Mouse (Mus musculus) MEL (cell line): Measurements from ENCODE around the gene Meioc. TPM values are rescaled to one million over a fixed set of nuclear protein-coding genes. Genes with fewer than 3 reads are reported as not detected.

Experiments used
- DNase-seq: peaks from one replicate; pipeline ENCODE4 v3.0.0; 2011; ENCODE audit warnings: low read depth, low spot score
- H3K27ac ChIP-seq: 2 replicates; pipeline ENCODE4 v1.5.1; 2012; ENCODE audit warnings: low read depth, mild to moderate bottlenecking, control low read depth, low read length, moderate library complexity; ENCODE audit not compliant: control insufficient read depth
- H3K27me3 ChIP-seq, 2 experiments: fragments of 150-350 bp in 1 of 2; sonication (generic) in 1 of 2; 2 replicates each; pipeline ENCODE4 v1.6.1; 2012; ENCODE audit warnings: low read length in 2 of 2, mild to moderate bottlenecking in 2 of 2, improper control_type of control experiment in 1 of 2, moderate library complexity in 1 of 2; ENCODE audit not compliant: insufficient read depth in 2 of 2, control insufficient read depth in 1 of 2
- H3K36me3 ChIP-seq, 2 experiments: 2 replicates each; pipeline ENCODE4 v1.6.1; 2012 to 2014; ENCODE audit warnings: low read length in 2 of 2, improper control_type of control experiment in 1 of 2, inconsistent platforms in 1 of 2, mild to moderate bottlenecking in 1 of 2; ENCODE audit not compliant: insufficient read depth in 2 of 2, control insufficient read depth in 1 of 2
- H3K4me1 ChIP-seq, 2 experiments: fragments of 150-350 bp in 1 of 2; sonication (generic) in 1 of 2; 2 replicates each; pipeline ENCODE4 v1.6.1; 2012; ENCODE audit warnings: low read length in 2 of 2, improper control_type of control experiment in 1 of 2, mild to moderate bottlenecking in 1 of 2; ENCODE audit not compliant: insufficient read depth in 2 of 2, control insufficient read depth in 1 of 2
- H3K4me3 ChIP-seq, 2 experiments: fragments of 150-350 bp in 1 of 2; sonication (generic) in 1 of 2; 2 replicates each; pipeline ENCODE4 v1.5.1; 2012; ENCODE audit warnings: low read depth in 2 of 2, low read length in 2 of 2, mild to moderate bottlenecking in 2 of 2, moderate library complexity in 2 of 2, control low read depth in 1 of 2, improper control_type of control experiment in 1 of 2; ENCODE audit not compliant: control insufficient read depth in 1 of 2, insufficient read depth in 1 of 2
- H3K79me2 ChIP-seq: 2 replicates; pipeline ENCODE4 v1.6.1; 2012; ENCODE audit warnings: mild to moderate bottlenecking, low read length, moderate library complexity; ENCODE audit not compliant: control insufficient read depth, poor library complexity, insufficient read depth
- H3K9ac ChIP-seq: 2 replicates; pipeline ENCODE4 v1.6.1; 2012; ENCODE audit warnings: low read depth, mild to moderate bottlenecking, control low read depth, low read length, moderate library complexity; ENCODE audit not compliant: control insufficient read depth, poor library complexity, severe bottlenecking
- H3K9me3 ChIP-seq: fragments of 150-350 bp; sonication (generic); replicated peaks from 2 replicates; pipeline ENCODE4 v1.6.1; 2012; ENCODE audit warnings: mild to moderate bottlenecking, low read length, improper control_type of control experiment, moderate library complexity; ENCODE audit not compliant: insufficient read depth
- BHLHE40 ChIP-seq: IDR thresholded peaks from 2 replicates; pipeline ENCODE4 v1.6.1; 2012; ENCODE audit warnings: low read depth, mild to moderate bottlenecking, inconsistent platforms, low read length, improper control_type of control experiment, borderline replicate concordance
- CHD1 ChIP-seq: IDR thresholded peaks from 2 replicates; pipeline ENCODE4 v1.6.1; 2012; ENCODE audit warnings: low read depth, mild to moderate bottlenecking, inconsistent platforms, low read length, improper control_type of control experiment
- CHD2 ChIP-seq: IDR thresholded peaks from 2 replicates; pipeline ENCODE4 v1.6.1; 2011; ENCODE audit warnings: low read length, improper control_type of control experiment
- CTCF ChIP-seq, 3 experiments: IDR thresholded peaks in 2 of 3; conservative IDR thresholded peaks in 1 of 3; 2 replicates each; pipeline ENCODE4 v1.5.1; 2011 to 2012; ENCODE audit warnings: low read length in 3 of 3, low read depth in 2 of 3, mild to moderate bottlenecking in 2 of 3, improper control_type of control experiment in 1 of 3, inconsistent platforms in 1 of 3, mixed read lengths in 1 of 3, moderate library complexity in 1 of 3; ENCODE audit not compliant: control insufficient read depth in 1 of 3, insufficient read depth in 1 of 3, poor library complexity in 1 of 3, severe bottlenecking in 1 of 3
- E2F4 ChIP-seq: IDR thresholded peaks from 2 replicates; pipeline ENCODE4 v1.6.1; 2011; ENCODE audit warnings: low read depth, low read length, improper control_type of control experiment, borderline replicate concordance
- EP300 ChIP-seq, 2 experiments: IDR thresholded peaks; 2 replicates each; pipeline ENCODE4 v1.6.1; 2011; ENCODE audit warnings: improper control_type of control experiment in 2 of 2, low read length in 2 of 2, low read depth in 1 of 2, mild to moderate bottlenecking in 1 of 2
- GABPA ChIP-seq: IDR thresholded peaks from 2 replicates; pipeline ENCODE4 v1.6.1; 2012; ENCODE audit warnings: low read depth, mild to moderate bottlenecking, inconsistent platforms, low read length, improper control_type of control experiment, moderate library complexity
- HCFC1 ChIP-seq: IDR thresholded peaks from 2 replicates; pipeline ENCODE4 v1.6.1; 2012; ENCODE audit warnings: low read depth, mild to moderate bottlenecking, inconsistent platforms, low read length, improper control_type of control experiment, moderate library complexity
- JUND ChIP-seq: IDR thresholded peaks from 2 replicates; pipeline ENCODE4 v1.6.1; 2011; ENCODE audit warnings: low read depth, mild to moderate bottlenecking, improper control_type of control experiment, low read length
- KAT2A ChIP-seq: conservative IDR thresholded peaks from 2 replicates; pipeline ENCODE4 v1.6.1; 2012; ENCODE audit warnings: low read depth, low read length, improper control_type of control experiment, inconsistent platforms
- MAX ChIP-seq: IDR thresholded peaks from 2 replicates; pipeline ENCODE4 v1.6.1; 2011; ENCODE audit warnings: low read length, improper control_type of control experiment
- MEF2A ChIP-seq: IDR thresholded peaks from 2 replicates; pipeline ENCODE4 v1.6.1; 2014; ENCODE audit warnings: low read depth, mild to moderate bottlenecking, inconsistent platforms, low read length, improper control_type of control experiment; ENCODE audit not compliant: poor library complexity, insufficient replicate concordance, severe bottlenecking; ENCODE audit errors: extremely low read depth
- MXI1 ChIP-seq: IDR thresholded peaks from 2 replicates; pipeline ENCODE4 v1.6.1; 2011; ENCODE audit warnings: mild to moderate bottlenecking, low read depth, low read length, improper control_type of control experiment
- MYB ChIP-seq: IDR thresholded peaks from 2 replicates; pipeline ENCODE4 v1.6.1; 2011; ENCODE audit warnings: mild to moderate bottlenecking, low read depth, low read length, improper control_type of control experiment
- MYC ChIP-seq: IDR thresholded peaks from 2 replicates; pipeline ENCODE4 v1.6.1; 2011; ENCODE audit warnings: low read depth, mild to moderate bottlenecking, low read length, improper control_type of control experiment, moderate library complexity
- NELFE ChIP-seq: IDR thresholded peaks from 2 replicates; pipeline ENCODE4 v1.6.1; 2011; ENCODE audit warnings: low read depth, low read length, improper control_type of control experiment
- POLR2AphosphoS2 ChIP-seq: IDR thresholded peaks from 2 replicates; pipeline ENCODE4 v1.6.1; 2011; ENCODE audit warnings: low read length, improper control_type of control experiment
- POLR2AphosphoS5 ChIP-seq: IDR thresholded peaks from 2 replicates; pipeline ENCODE4 v1.6.1; 2012; ENCODE audit warnings: low read depth, borderline replicate concordance, mild to moderate bottlenecking, inconsistent platforms, low read length, moderate library complexity, mixed read lengths
- RAD21 ChIP-seq: IDR thresholded peaks from 2 replicates; pipeline ENCODE4 v1.6.1; 2011; ENCODE audit warnings: mild to moderate bottlenecking, low read depth, low read length, improper control_type of control experiment
- RCOR1 ChIP-seq: IDR thresholded peaks from 2 replicates; pipeline ENCODE4 v1.6.1; 2012; ENCODE audit warnings: low read depth, mild to moderate bottlenecking, inconsistent platforms, low read length, improper control_type of control experiment
- SIN3A ChIP-seq: IDR thresholded peaks from 2 replicates; pipeline ENCODE4 v1.6.1; 2012; ENCODE audit warnings: low read length, improper control_type of control experiment, inconsistent platforms
- SMC3 ChIP-seq: IDR thresholded peaks from 2 replicates; pipeline ENCODE4 v1.6.1; 2011; ENCODE audit warnings: low read depth, low read length, improper control_type of control experiment
- TAL1 ChIP-seq: IDR thresholded peaks from 2 replicates; pipeline ENCODE4 v1.6.1; 2012; ENCODE audit warnings: mild to moderate bottlenecking, inconsistent platforms, low read length, moderate library complexity, mixed read lengths
- TBP ChIP-seq: IDR thresholded peaks from 2 replicates; pipeline ENCODE4 v1.8.0; 2011; ENCODE audit warnings: low read depth, low read length, improper control_type of control experiment
- TCF12 ChIP-seq: IDR thresholded peaks from 2 replicates; pipeline ENCODE4 v1.6.1; 2014; ENCODE audit warnings: low read depth, mild to moderate bottlenecking, inconsistent platforms, low read length, improper control_type of control experiment, moderate library complexity
- USF1 ChIP-seq: IDR thresholded peaks from 2 replicates; pipeline ENCODE4 v1.6.1; 2014; ENCODE audit warnings: low read depth, mild to moderate bottlenecking, inconsistent platforms, low read length, improper control_type of control experiment, moderate library complexity
- USF2 ChIP-seq, 2 experiments: IDR thresholded peaks; 2 replicates each; pipeline ENCODE4 v1.6.1; 2011 to 2012; ENCODE audit warnings: improper control_type of control experiment in 2 of 2, low read length in 2 of 2, borderline replicate concordance in 1 of 2, inconsistent platforms in 1 of 2, low read depth in 1 of 2, mild to moderate bottlenecking in 1 of 2; ENCODE audit not compliant: insufficient read depth in 1 of 2
- ZC3H11A ChIP-seq: IDR thresholded peaks from 2 replicates; pipeline ENCODE4 v1.6.1; 2012; ENCODE audit warnings: low read depth, mild to moderate bottlenecking, inconsistent platforms, low read length, improper control_type of control experiment
- ZKSCAN1 ChIP-seq: IDR thresholded peaks from 2 replicates; pipeline ENCODE4 v1.6.1; 2012; ENCODE audit warnings: low read depth, mild to moderate bottlenecking, inconsistent platforms, low read length, improper control_type of control experiment, moderate library complexity
- polyA plus RNA-seq, 2 experiments: library from polyadenylated mRNA; stranded (reverse) in 1 of 2; unstranded in 1 of 2; fragments of >175 nt in 1 of 2; fragments of >200 nt in 1 of 2; gene quantifications; 2 replicates each; pipeline versions ENCODE4 v1.2.1 to v1.2.4; 2012; ENCODE audit warnings: low replicate concordance in 2 of 2, low read depth in 1 of 2; ENCODE audit not compliant: insufficient read length in 2 of 2, insufficient read depth in 1 of 2, missing spikeins in 1 of 2
- total RNA-seq: library from RNA; depleted of rRNA; stranded (reverse); fragments of 300-350 nt; gene quantifications from 2 replicates; pipeline ENCODE4 v1.2.3, GENCODE M21; 2012

Gene Meioc
- total and polyA plus RNA-seq, 3 experiments = 0.06 TPM; not detected in 2

GRCm38 (mm10) chr11:102636887-102637286, 26.6 kb upstream of the Meioc start:
- Histone ChIP-seq H3K4me3 (no peak overlapping the region), H3K27me3 (peaks cover 6 to 15% of the 10 kb centered on the region in 2 experiments), H3K27ac (no peak overlapping the region), H3K9me3 (no peaks in the 10 kb centered on the region), H3K79me2 (no peaks in the 10 kb centered on the region), H3K36me3 (no peaks in the 10 kb centered on the region), H3K9ac (no peak overlapping the region), H3K4me1 (no peaks in the 10 kb centered on the region)
- TF ChIP-seq CHD2 = no peak
- no peak for TF ChIP-seq ZKSCAN1
- TF ChIP-seq POLR2AphosphoS2 = no peak
- TF ChIP-seq TBP = no peak
- no peak for TF ChIP-seq USF1
- no peak for TF ChIP-seq MAX
- no peak for TF ChIP-seq TAL1
- TF ChIP-seq RCOR1 = no peak
- TF ChIP-seq USF2 (IDR thresholded peaks at IDR 0.05; ENCODE audit: borderline replicate concordance in 1 of 2, insufficient read depth in 1 of 2, low read depth in 1 of 2, low read length in 2 of 2) = no peak
- TF ChIP-seq ZC3H11A = no peak
- no peak for TF ChIP-seq JUND
- TF ChIP-seq MYC = no peak
- no peak for TF ChIP-seq KAT2A
- no peak for TF ChIP-seq POLR2AphosphoS5
- no peak for TF ChIP-seq RAD21
- no peak for DNase-seq

GRCm38 (mm10) chr11:102643891-102644382, 19.6 kb upstream of the Meioc start:
- no peaks in the 10 kb centered on the region for H3K36me3 ChIP-seq
- H3K27ac ChIP-seq = no peak overlapping the region
- no peak for TF ChIP-seq NELFE
- TF ChIP-seq CHD1 = no peak
- TF ChIP-seq HCFC1 = no peak
- no peak for TF ChIP-seq GABPA
- no peak for TF ChIP-seq ZKSCAN1
- TF ChIP-seq MXI1 = no peak
- no peak for TF ChIP-seq EP300 (IDR thresholded peaks at IDR 0.05; ENCODE audit: low read depth in 1 of 2, low read length in 2 of 2)
- no peak for TF ChIP-seq BHLHE40
- TF ChIP-seq POLR2AphosphoS2 = no peak
- no peak for TF ChIP-seq RCOR1
- TF ChIP-seq SMC3 = no peak
- TF ChIP-seq CTCF (IDR thresholded peaks at IDR 0.05 in 2 of 3, conservative IDR thresholded peaks at IDR 0.05 in 1 of 3; ENCODE audit: control insufficient read depth in 1 of 3, insufficient read depth in 1 of 3, low read depth in 2 of 3, low read length in 3 of 3, poor library complexity in 1 of 3, severe bottlenecking in 1 of 3) = no peak
- no peak for TF ChIP-seq SIN3A
- no peak for TF ChIP-seq TCF12
- TF ChIP-seq MEF2A = no peak
- TF ChIP-seq E2F4 = no peak
- no peak for TF ChIP-seq JUND
- no peak for TF ChIP-seq MYB
- no peaks in the 10 kb centered on the region for H3K79me2 ChIP-seq
- no peak for DNase-seq
- peaks cover 14 to 31% of the 10 kb centered on the region in 2 experiments for H3K27me3 ChIP-seq
- no peaks in the 10 kb centered on the region for H3K9me3 ChIP-seq
- no peak overlapping the region for H3K4me3 ChIP-seq
- no peak overlapping the region for H3K9ac ChIP-seq
- no peaks in the 10 kb centered on the region for H3K4me1 ChIP-seq
